Comparison of ENCODE assay signal across 18 mouse cellular contexts in genomic region chr13:60289650-60290049, GRCm38 (mm10).
"Had no signal": no experiment of that assay in that cellular context is flagged by ENCODE, and none has a peak within 500 bp of the region (broad histone marks: within the 10 kb centered on the region; RNA-seq: fewer than 3 reads in every experiment).

No protein-coding gene starts in this region.

- H3K9ac ChIP-seq: kidney, embryonic 15.5 days; limb, embryonic 12.5 days; liver, embryonic 13.5 days; liver, postnatal 0 days; lung, embryonic 15.5 days; neural tube, embryonic 12.5 days had no signal

- H3K9me3 ChIP-seq: kidney, embryonic 15.5 days; limb, embryonic 12.5 days; liver, embryonic 13.5 days; lung, embryonic 15.5 days; neural tube, embryonic 12.5 days had no signal

- H3K4me3 ChIP-seq: kidney, embryonic 15.5 days; left cerebral cortex, adult 2 months; limb, embryonic 12.5 days; liver, embryonic 13.5 days; lung, embryonic 15.5 days; megakaryocyte, embryonic 14.5 days; neural tube, embryonic 12.5 days had no signal

- H3K4me2 ChIP-seq: kidney, embryonic 15.5 days; limb, embryonic 12.5 days; liver, embryonic 13.5 days; lung, embryonic 15.5 days; midbrain, embryonic 11.5 days; neural tube, embryonic 12.5 days had no signal

- ATAC-seq: liver, postnatal 0 days; midbrain, embryonic 16.5 days had no signal

- H3K27me3 ChIP-seq: kidney, embryonic 15.5 days; limb, embryonic 12.5 days; liver, embryonic 13.5 days; lung, embryonic 15.5 days; megakaryocyte, embryonic 14.5 days; neural tube, embryonic 12.5 days had no signal

- H3K27ac ChIP-seq: kidney, embryonic 15.5 days; left cerebral cortex, adult 2 months; limb, embryonic 12.5 days; liver, embryonic 13.5 days; lung, embryonic 15.5 days; macrophage; neural tube, embryonic 12.5 days had no signal

- H3K4me1 ChIP-seq: limb, embryonic 12.5 days; liver, embryonic 13.5 days; lung, embryonic 15.5 days; megakaryocyte, embryonic 14.5 days; neural tube, embryonic 12.5 days had no signal

- H3K36me3 ChIP-seq: kidney, embryonic 15.5 days; limb, embryonic 12.5 days; liver, embryonic 13.5 days; lung, embryonic 15.5 days; neural tube, embryonic 12.5 days had no signal

- DNase-seq: kidney, adult 2 months; kidney, postnatal 14 days; liver; liver, embryonic 13.5 days; liver, postnatal 0 days; lung, postnatal 14 days; retina, postnatal 1 day; right cerebral cortex, postnatal 14 days; thymus, postnatal 14 days had no signal
